Mouse (Mus musculus) layer of hippocampus, adult 11-12 months (tissue): Measurements from ENCODE around the gene Krt25.

ENCODE experiments used
- DNase-seq: peaks from one replicate; pipeline ENCODE4 v3.0.0; 2022; ENCODE audit warnings: low spot score

Gene Krt25

DNA sequence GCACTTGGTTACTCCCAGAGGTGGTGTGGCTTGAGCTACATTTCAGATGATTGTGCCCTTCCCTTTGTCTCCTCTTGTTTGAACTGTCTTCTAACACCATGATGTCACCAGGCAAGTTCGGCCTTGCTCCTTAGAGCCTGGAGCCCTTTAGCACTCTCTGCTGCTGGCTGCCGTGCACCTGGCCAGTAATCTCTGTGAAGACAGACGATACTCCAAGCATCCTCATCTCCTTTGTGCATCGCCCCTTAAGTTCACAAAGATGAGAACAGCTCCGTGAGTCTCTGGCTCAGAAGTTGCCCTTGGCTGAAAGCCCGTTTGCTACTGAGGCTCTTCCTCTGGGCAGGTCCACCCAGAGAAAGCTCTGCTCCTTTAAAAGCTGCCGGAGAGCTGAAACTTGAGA lies 46.0 kb downstream of the Krt25 start:
- no peak for DNase-seq

DNA sequence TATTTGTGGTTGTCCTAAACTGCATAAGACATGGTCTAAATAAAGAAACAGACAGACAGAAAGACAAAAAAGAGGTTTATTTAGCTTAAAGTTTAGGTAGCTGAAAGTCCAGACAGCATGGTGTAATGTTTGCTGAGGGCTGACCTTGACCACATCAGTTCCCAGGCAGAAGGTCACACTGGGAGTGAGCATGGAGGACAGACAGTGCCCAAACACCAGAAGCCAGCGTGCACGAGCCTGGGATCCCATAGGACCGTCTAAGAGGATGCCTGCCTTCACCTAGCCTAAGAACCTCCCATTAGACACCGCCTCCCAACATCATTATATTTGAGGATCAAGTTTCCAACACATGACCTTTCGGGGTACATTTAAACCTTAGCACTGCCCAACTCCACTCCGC lies 47.1 kb downstream of the Krt25 start:
- DNase-seq = no peak

DNA sequence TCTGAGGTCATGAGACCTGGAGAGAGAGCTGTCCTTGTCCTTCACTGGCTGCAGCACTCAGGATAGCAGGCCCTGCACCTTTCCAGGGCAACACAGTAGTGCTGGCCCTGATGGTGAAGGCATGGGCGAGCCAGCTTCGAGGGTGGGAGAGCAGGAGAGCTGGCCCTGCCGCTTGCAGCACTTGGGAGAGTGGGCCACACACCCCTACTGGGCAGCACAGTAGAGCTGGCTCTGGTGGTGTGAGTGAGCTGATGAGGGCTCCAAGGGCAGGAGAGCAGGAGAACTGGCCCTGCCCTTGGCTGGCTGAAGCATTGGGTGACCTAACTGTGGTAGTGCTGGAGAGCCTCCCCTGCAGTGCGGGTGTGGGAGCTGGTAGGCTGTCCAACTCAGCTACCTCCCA lies 50.0 kb downstream of the Krt25 start:
- no peak for DNase-seq

DNA sequence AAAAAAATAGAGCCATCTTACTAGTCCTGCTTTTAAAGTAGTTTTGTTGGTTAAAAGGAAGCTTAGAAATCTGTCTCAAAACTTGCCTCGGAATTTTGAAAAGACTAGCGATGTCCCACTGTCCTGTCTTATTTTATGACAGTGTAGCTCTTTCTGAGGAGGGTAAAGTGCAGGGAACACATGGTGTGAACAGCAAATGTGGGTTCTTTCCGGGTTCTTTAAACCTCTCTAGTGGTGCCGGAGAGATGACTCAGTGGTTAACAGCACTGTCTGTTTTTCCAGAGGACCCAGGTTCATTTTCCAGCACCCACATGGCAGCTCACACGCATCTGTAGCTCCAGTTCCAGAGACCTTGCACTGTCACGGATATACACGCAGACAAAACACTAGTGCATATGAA lies 53.6 kb downstream of the Krt25 start:
- DNase-seq = no peak

DNA sequence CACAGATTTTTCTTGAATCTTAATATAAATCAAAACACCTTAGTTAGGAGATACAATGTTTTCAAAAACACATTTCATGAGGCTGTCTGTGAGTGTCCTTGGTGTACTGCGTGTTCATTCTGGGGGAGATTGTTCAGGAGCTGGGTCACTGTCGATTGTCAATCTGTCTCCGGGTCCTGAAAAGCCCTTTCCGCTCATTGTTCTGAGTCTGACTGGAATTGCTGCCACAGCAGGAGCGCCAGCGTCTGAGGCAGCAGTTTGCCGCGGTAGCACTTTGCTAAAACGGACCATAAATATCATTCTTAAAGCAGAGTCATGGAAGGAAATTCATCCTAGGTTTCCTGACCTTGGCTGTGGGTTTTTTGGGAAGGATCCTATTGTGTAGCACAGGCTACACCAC lies 57.0 kb downstream of the Krt25 start:
- DNase-seq = no peak
